Mouse (Mus musculus): ENCODE data around the gene Hdgfl3. TPM values are rescaled to one million over a fixed set of nuclear protein-coding genes. Genes with fewer than 3 reads are reported as not detected.

Hdgfl3 gene
- polyA plus RNA-seq (2012; rRNA removed) (17.9 and 18.2 TPM in 2 replicates), polyA plus RNA-seq (2014; fragmentation: Nextera tagmentation; extraction: Ambion mirVana) (21.3 and 26.3 TPM in 2 replicates)

- H3K4me1 ChIP-seq (ENCODE audit: control insufficient read depth, insufficient read depth, low read length), result peaks cover 12% of the 10 kb centered on the region
- H3K9ac ChIP-seq (ENCODE audit: low read depth, low read length, severe bottlenecking), result peak within 1 kb of the TSS; percentile 96
- peak within 1 kb of the TSS; percentile 87 for H3K4me3 ChIP-seq (replicated peaks; ENCODE audit: low read length)
- peak; percentile 86 for ATAC-seq (ENCODE audit: low FRiP score, low read depth)
- H3K4me2 ChIP-seq (replicated peaks; ENCODE audit: low read depth, low read length, severe bottlenecking), result peak within 1 kb of the TSS; percentile 75
- DNase-seq (ENCODE audit: low spot score), result peak; percentile 88
- H3K27me3 ChIP-seq (ENCODE audit: control insufficient read depth, insufficient read depth, low read length), result no peaks in the 10 kb centered on the region
- peak within 1 kb of the TSS; percentile 93 for H3K27ac ChIP-seq (replicated peaks; ENCODE audit: low read depth, low read length)
- no peaks in the 10 kb centered on the region for H3K9me3 ChIP-seq (ENCODE audit: control insufficient read depth, low read length)
- 2% methylated on average over 35 of the region's 63 CpGs for WGBS
- TF ChIP-seq POLR2A (IDR thresholded peaks at IDR 0.05; ENCODE audit: borderline replicate concordance, extremely low read depth, insufficient read depth, insufficient read length), result 0 out of 2 replicates have a peak, but pooled peaks have one; percentile 69
- H3K36me3 ChIP-seq (ENCODE audit: control insufficient read depth, insufficient read depth, low read length), result no peaks in the 10 kb centered on the region
Observed at GRCm38 (mm10) chr7:81934267-81934745, at the start of gene Hdgfl3. Hdgfl3 (minus strand) TSS chr7:81934473.

- Histone ChIP-seq H3K4me2 (replicated peaks; ENCODE audit: low read depth, low read length, severe bottlenecking) (no peak overlapping the region), H3K9ac (ENCODE audit: low read depth, low read length, severe bottlenecking) (no peak overlapping the region), H3K36me3 (ENCODE audit: control insufficient read depth, insufficient read depth, low read length) (no peaks in the 10 kb centered on the region), H3K9me3 (ENCODE audit: control insufficient read depth, low read length) (no peaks in the 10 kb centered on the region), H3K27ac (replicated peaks; ENCODE audit: low read depth, low read length) (no peak overlapping the region), H3K4me3 (replicated peaks; ENCODE audit: low read length) (no peak overlapping the region), H3K27me3 (ENCODE audit: control insufficient read depth, insufficient read depth, low read length) (peaks cover 8% of the 10 kb centered on the region; the same call in 1 of the 2 replicates), H3K4me1 (ENCODE audit: control insufficient read depth, insufficient read depth, low read length) (no peaks in the 10 kb centered on the region)
- no peak for ATAC-seq (ENCODE audit: low FRiP score, low read depth)
- no peak for DNase-seq (ENCODE audit: low spot score)
- 76% methylated on average over 6 of the region's 6 CpGs for WGBS
- TF ChIP-seq POLR2A (IDR thresholded peaks at IDR 0.05; ENCODE audit: borderline replicate concordance, extremely low read depth, insufficient read depth, insufficient read length), result no peak
Observed at GRCm38 (mm10) chr7:81983651-81984050, 49.4 kb upstream of the Hdgfl3 start.

GRCm38 (mm10) chr7:81978304-81978703, 44.0 kb upstream of the Hdgfl3 start:
- Histone ChIP-seq H3K27ac (replicated peaks; ENCODE audit: low read depth, low read length) (no peak overlapping the region), H3K36me3 (ENCODE audit: control insufficient read depth, insufficient read depth, low read length) (no peaks in the 10 kb centered on the region), H3K9me3 (ENCODE audit: control insufficient read depth, low read length) (no peaks in the 10 kb centered on the region), H3K4me2 (replicated peaks; ENCODE audit: low read depth, low read length, severe bottlenecking) (no peak overlapping the region), H3K27me3 (ENCODE audit: control insufficient read depth, insufficient read depth, low read length) (no peaks in the 10 kb centered on the region), H3K9ac (ENCODE audit: low read depth, low read length, severe bottlenecking) (no peak overlapping the region), H3K4me1 (ENCODE audit: control insufficient read depth, insufficient read depth, low read length) (no peaks in the 10 kb centered on the region), H3K4me3 (replicated peaks; ENCODE audit: low read length) (no peak overlapping the region)
- DNase-seq (ENCODE audit: low spot score) (no peak), ATAC-seq (ENCODE audit: low FRiP score, low read depth) (no peak)
- WGBS, result 70% methylated on average over 8 of the region's 8 CpGs
- no peak for TF ChIP-seq POLR2A (IDR thresholded peaks at IDR 0.05; ENCODE audit: borderline replicate concordance, extremely low read depth, insufficient read depth, insufficient read length)

- H3K9ac ChIP-seq (ENCODE audit: low read depth, low read length, severe bottlenecking), result no peak overlapping the region
- H3K4me3 ChIP-seq (replicated peaks; ENCODE audit: low read length), result no peak overlapping the region
- 85% methylated on average over 10 of the region's 10 CpGs for WGBS
- no peaks in the 10 kb centered on the region for H3K36me3 ChIP-seq (ENCODE audit: control insufficient read depth, insufficient read depth, low read length)
- H3K4me1 ChIP-seq (ENCODE audit: control insufficient read depth, insufficient read depth, low read length), result no peaks in the 10 kb centered on the region
- H3K4me2 ChIP-seq (replicated peaks; ENCODE audit: low read depth, low read length, severe bottlenecking), result no peak overlapping the region
- TF ChIP-seq POLR2A (IDR thresholded peaks at IDR 0.05; ENCODE audit: borderline replicate concordance, extremely low read depth, insufficient read depth, insufficient read length), result no peak
- no peaks in the 10 kb centered on the region for H3K27me3 ChIP-seq (ENCODE audit: control insufficient read depth, insufficient read depth, low read length)
- H3K27ac ChIP-seq (replicated peaks; ENCODE audit: low read depth, low read length), result no peak overlapping the region
- ATAC-seq (ENCODE audit: low FRiP score, low read depth) (no peak), DNase-seq (ENCODE audit: low spot score) (no peak)
- H3K9me3 ChIP-seq (ENCODE audit: control insufficient read depth, low read length), result no peaks in the 10 kb centered on the region
Observed at GRCm38 (mm10) chr7:81974616-81975015, 40.3 kb upstream of the Hdgfl3 start.

- DNase-seq (ENCODE audit: low spot score) (no peak), ATAC-seq (ENCODE audit: low FRiP score, low read depth) (no peak)
- H3K4me1 ChIP-seq (ENCODE audit: control insufficient read depth, insufficient read depth, low read length), result no peaks in the 10 kb centered on the region
- no peak overlapping the region for H3K27ac ChIP-seq (replicated peaks; ENCODE audit: low read depth, low read length)
- no peaks in the 10 kb centered on the region for H3K36me3 ChIP-seq (ENCODE audit: control insufficient read depth, insufficient read depth, low read length)
- H3K9ac ChIP-seq (ENCODE audit: low read depth, low read length, severe bottlenecking), result no peak overlapping the region
- H3K4me3 ChIP-seq (replicated peaks; ENCODE audit: low read length), result no peak overlapping the region
- 98% methylated on average over 12 of the region's 12 CpGs for WGBS
- no peak for TF ChIP-seq POLR2A (IDR thresholded peaks at IDR 0.05; ENCODE audit: borderline replicate concordance, extremely low read depth, insufficient read depth, insufficient read length)
- H3K27me3 ChIP-seq (ENCODE audit: control insufficient read depth, insufficient read depth, low read length), result no peaks in the 10 kb centered on the region
- H3K9me3 ChIP-seq (ENCODE audit: control insufficient read depth, low read length), result no peaks in the 10 kb centered on the region
- no peak overlapping the region for H3K4me2 ChIP-seq (replicated peaks; ENCODE audit: low read depth, low read length, severe bottlenecking)
Observed at GRCm38 (mm10) chr7:81973939-81974338, 39.7 kb upstream of the Hdgfl3 start.
